Mouse (Mus musculus): ENCODE measurements around the gene Olfr287. TPM values are rescaled to one million over a fixed set of nuclear protein-coding genes. Genes with fewer than 3 reads are reported as not detected.
A peak's percentile ranks its signal among the peaks of the same experiment; 100 is the strongest.

The Olfr287 gene
- polyA plus RNA-seq, 1 experiment, result not detected

DNA sequence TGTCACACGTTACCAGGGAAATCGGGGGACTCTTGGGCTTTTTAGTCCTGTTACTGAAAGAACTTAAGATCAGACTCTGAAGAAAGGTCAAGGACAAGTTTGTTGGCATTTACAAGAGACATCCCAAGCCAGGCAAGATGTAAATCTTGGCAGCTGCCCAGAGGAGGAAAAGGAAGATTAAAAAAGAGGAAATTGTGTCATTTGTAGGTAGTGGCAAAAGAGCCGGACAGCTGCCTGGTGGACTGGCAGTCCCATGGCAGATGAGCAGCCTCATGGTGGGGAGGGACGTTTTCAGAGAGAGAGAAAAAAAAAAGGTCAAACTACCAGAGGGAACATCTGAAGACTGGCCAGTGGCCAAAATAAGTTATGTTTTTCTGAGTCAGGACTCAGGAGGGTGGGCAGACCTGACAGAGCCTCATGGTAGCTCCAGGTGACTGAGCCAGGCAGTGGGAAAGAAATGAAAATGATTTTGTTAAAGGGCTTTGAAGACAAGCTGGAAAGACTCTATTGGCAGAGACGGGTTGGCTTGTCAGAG lies 7.5 kb downstream of the Olfr287 start:
- no peaks in the 10 kb centered on the region for H3K27me3 ChIP-seq (ENCODE audit: control insufficient read depth)
- TF ChIP-seq TAL1 (IDR thresholded peaks at IDR 0.05; ENCODE audit: low read length), result no peak
- TF ChIP-seq GATA1 (IDR thresholded peaks at IDR 0.05; ENCODE audit: low read length), result no peak
- H3K4me3 ChIP-seq (replicated peaks), result no peak overlapping the region
- no peaks in the 10 kb centered on the region for H3K36me3 ChIP-seq (ENCODE audit: control insufficient read depth)
- H3K9me3 ChIP-seq (ENCODE audit: control insufficient read depth, low read length), result no peaks in the 10 kb centered on the region
- no peaks in the 10 kb centered on the region for H3K4me1 ChIP-seq (ENCODE audit: control insufficient read depth)

DNA sequence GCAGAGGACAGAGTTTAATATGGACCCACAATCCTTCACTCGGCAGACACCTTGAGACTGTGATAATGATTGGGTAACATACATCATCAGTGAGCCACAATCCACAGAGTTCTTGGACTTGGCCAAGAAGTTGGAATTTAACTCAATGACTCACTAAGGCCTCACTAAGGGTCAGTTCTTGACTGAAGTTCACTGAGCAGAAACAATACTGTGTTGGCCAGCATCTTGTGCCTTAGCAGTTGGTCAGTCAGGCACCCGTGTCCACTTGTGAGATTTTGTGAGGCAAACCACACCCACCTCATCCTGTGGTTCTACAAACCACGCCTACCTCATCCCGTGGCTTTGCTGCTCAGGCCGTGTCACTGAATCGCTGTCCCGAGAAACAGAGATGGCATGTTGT lies 11.2 kb downstream of the Olfr287 start:
- no peaks in the 10 kb centered on the region for H3K36me3 ChIP-seq (ENCODE audit: control insufficient read depth)
- H3K9me3 ChIP-seq (ENCODE audit: control insufficient read depth, low read length), result no peaks in the 10 kb centered on the region
- no peaks in the 10 kb centered on the region for H3K27me3 ChIP-seq (ENCODE audit: control insufficient read depth)
- TF ChIP-seq TAL1 (IDR thresholded peaks at IDR 0.05; ENCODE audit: low read length), result no peak
- no peak for TF ChIP-seq GATA1 (IDR thresholded peaks at IDR 0.05; ENCODE audit: low read length)
- H3K4me1 ChIP-seq (ENCODE audit: control insufficient read depth), result no peaks in the 10 kb centered on the region
- H3K4me3 ChIP-seq (replicated peaks), result no peak overlapping the region

DNA sequence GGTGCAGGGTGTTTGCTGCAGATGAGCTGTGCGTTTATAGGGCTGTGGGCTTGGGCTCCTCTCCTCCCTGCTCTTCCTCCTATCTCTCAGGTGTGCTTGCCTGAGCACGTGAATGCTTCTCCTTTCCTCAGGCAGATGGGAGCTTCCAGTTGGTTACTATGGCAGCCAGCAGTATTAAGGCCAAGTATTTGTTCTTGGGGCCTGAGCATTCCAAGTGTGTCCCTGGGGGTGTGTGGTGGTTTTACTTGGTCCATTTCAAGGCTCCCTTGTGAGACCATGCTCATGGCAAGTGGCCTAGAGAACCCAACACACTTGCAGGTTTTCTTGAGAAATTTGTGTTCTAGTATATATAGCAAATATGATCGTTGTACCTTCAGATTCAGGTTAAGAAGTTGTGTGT lies 25.4 kb downstream of the Olfr287 start, which contains the start of gene Olfr288:
TSS of gene Olfr288 (minus strand) at position 101 of the 400 bp plus-strand sequence.
- Histone ChIP-seq H3K36me3 (ENCODE audit: control insufficient read depth) (no peaks in the 10 kb centered on the region), H3K4me1 (ENCODE audit: control insufficient read depth) (no peaks in the 10 kb centered on the region), H3K9me3 (ENCODE audit: control insufficient read depth, low read length) (no peaks in the 10 kb centered on the region), H3K27me3 (ENCODE audit: control insufficient read depth) (no peaks in the 10 kb centered on the region; the same call in 1 of the 2 replicates), H3K4me3 (replicated peaks) (no peak within 1 kb of the TSS)
- TF ChIP-seq TAL1 (IDR thresholded peaks at IDR 0.05; ENCODE audit: low read length) (no peak), GATA1 (IDR thresholded peaks at IDR 0.05; ENCODE audit: low read length) (no peak)

DNA sequence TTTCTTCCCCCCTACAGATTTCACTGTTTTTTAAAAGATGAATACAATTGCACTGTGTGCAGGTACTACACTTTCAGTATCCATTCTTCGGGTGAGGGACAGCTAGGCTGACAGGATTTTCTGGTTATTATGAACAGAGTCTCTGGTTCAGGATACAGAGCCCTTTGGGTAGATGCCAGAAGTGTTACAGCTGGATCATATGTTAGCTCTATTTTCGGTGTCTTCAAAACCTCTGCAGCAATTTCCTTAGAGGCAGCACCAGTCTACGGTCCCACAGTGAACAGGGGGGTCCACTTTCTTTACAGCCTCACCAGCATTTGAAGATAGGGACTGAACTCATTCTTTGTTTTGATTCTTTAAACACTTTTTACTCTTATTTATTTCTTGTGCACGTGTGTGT lies 36.4 kb downstream of the Olfr287 start:
- Histone ChIP-seq H3K4me3 (replicated peaks) (no peak overlapping the region), H3K36me3 (ENCODE audit: control insufficient read depth) (no peaks in the 10 kb centered on the region), H3K9me3 (ENCODE audit: control insufficient read depth, low read length) (no peaks in the 10 kb centered on the region), H3K27me3 (ENCODE audit: control insufficient read depth) (peaks cover 27% of the 10 kb centered on the region), H3K4me1 (ENCODE audit: control insufficient read depth) (peaks cover 11% of the 10 kb centered on the region)
- TF ChIP-seq TAL1 (IDR thresholded peaks at IDR 0.05; ENCODE audit: low read length), result no peak
- TF ChIP-seq GATA1 (IDR thresholded peaks at IDR 0.05; ENCODE audit: low read length), result no peak

DNA sequence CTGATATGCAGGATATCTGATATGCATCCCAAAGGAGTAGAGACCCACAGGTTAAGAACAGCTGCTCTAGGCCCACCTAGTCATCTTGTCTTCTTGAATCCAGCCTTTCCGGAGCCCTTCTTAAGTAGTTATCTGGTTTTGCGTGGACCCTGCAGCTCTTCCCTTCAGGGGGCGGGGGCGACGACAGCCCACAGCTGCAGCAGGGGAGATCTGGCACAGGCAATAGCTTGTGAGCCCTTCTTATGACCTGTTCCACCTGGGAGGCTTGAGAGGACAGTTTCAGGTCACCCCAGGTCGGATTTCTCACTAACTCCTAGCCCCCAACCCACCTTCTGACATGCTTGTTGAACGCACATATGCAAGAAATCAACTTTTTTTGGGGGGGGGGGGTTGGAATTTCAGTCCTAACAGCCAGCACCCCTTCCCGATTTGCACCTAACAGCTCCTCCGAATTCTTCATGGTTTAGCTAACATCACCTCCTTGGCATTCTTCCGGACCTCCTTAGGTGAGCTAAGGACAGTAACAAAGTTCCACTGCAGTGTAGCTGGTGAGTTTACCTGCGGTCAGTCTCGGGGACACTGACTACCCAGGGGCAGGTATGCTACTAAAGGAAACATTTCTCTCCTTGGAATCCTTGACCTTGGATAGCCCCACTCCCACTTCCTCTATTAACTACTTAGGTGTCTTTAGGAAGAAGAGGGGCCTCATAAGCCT lies 38.8 kb downstream of the Olfr287 start:
- Histone ChIP-seq H3K27me3 (ENCODE audit: control insufficient read depth) (peaks cover 39% of the 10 kb centered on the region), H3K9me3 (ENCODE audit: control insufficient read depth, low read length) (no peaks in the 10 kb centered on the region), H3K4me3 (replicated peaks) (no peak overlapping the region), H3K36me3 (ENCODE audit: control insufficient read depth) (no peaks in the 10 kb centered on the region), H3K4me1 (ENCODE audit: control insufficient read depth) (peaks cover 11% of the 10 kb centered on the region)
- no peak for TF ChIP-seq TAL1 (IDR thresholded peaks at IDR 0.05; ENCODE audit: low read length)
- no peak for TF ChIP-seq GATA1 (IDR thresholded peaks at IDR 0.05; ENCODE audit: low read length)

DNA sequence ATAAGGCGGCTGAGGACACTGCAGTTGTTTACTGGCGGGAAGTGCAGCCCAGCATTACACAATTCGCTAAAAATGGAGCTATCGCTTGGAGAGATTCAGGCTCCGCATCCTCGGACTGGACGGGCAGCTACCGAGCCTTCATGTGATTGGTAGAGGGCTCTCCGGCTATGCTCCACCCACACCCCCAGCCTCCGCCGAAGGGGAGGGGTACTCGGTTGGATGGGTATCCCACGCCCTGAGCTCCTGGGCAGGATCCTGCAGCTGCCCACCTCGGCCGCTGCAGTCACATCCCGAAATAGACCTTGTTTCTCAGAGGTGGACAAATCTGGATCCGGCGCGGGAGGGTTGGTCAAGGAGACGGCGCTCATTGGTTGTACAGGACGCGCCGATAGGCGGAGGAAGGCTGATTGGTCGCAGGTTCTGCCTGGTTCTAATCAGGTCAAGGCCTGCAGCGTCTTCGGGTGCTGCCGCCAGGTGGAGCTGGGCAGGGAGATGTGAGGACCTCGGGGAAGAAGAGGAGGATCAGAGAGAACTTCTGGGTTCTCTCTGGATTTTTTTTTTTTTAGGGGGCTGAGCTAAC lies 39.6 kb downstream of the Olfr287 start:
- Histone ChIP-seq H3K36me3 (ENCODE audit: control insufficient read depth) (no peaks in the 10 kb centered on the region), H3K9me3 (ENCODE audit: control insufficient read depth, low read length) (no peaks in the 10 kb centered on the region), H3K4me1 (ENCODE audit: control insufficient read depth) (peaks cover 11% of the 10 kb centered on the region), H3K4me3 (replicated peaks) (peak overlapping the region; percentile 61), H3K27me3 (ENCODE audit: control insufficient read depth) (peaks cover 44% of the 10 kb centered on the region)
- TF ChIP-seq GATA1 (IDR thresholded peaks at IDR 0.05; ENCODE audit: low read length) (peak; percentile 44), TAL1 (IDR thresholded peaks at IDR 0.05; ENCODE audit: low read length) (no peak)

DNA sequence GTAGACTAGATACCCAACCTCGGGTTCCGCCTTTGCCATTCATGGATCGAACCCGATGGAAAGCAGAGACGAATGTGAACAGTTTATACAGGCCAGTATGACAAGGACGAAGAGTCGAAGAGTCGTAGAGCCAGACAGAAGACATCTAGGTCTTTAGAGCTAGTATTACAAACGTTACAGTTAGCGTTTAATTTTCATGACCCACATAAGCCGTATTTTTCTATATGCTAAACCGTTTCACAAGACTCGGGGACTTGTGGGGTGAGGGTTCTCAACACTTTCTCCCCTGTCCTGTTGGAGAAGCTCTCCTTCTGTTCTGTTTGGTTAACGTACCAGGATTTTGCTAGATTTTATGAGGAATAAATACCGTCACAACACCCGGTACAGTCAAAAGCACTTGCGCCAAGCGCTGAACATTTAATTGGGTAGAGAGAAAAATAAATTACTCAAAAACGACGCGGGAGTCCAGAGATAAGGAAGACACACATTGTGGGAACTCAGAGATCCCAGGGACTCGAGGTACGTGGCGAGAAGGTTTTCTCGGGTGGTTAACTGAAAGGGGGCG lies 40.2 kb downstream of the Olfr287 start:
- Histone ChIP-seq H3K4me3 (replicated peaks) (peak overlapping the region; percentile 61), H3K9me3 (ENCODE audit: control insufficient read depth, low read length) (no peaks in the 10 kb centered on the region), H3K27me3 (ENCODE audit: control insufficient read depth) (peaks cover 44% of the 10 kb centered on the region), H3K36me3 (ENCODE audit: control insufficient read depth) (no peaks in the 10 kb centered on the region), H3K4me1 (ENCODE audit: control insufficient read depth) (peaks cover 11% of the 10 kb centered on the region)
- TF ChIP-seq TAL1 (IDR thresholded peaks at IDR 0.05; ENCODE audit: low read length) (no peak), GATA1 (IDR thresholded peaks at IDR 0.05; ENCODE audit: low read length) (no peak)

DNA sequence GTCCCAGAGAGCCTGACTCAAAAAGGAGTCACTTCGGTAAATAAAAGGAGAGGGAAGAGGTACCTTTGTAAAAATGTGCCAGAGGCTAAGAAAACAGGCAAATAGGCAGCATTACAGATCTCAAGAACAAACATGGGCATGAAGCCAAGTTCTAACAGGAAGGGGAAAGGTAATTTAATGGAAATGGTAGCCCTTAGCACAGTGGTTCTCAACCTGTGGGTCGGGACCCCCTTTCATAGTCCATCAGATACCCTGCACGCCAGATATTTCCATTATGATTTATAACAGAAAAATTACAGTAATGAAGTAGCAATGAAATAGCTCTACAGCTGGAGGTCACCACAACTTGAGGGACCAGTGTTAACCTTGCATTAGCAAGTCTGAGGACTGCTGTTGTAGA lies 43.5 kb downstream of the Olfr287 start:
- TF ChIP-seq GATA1 (IDR thresholded peaks at IDR 0.05; ENCODE audit: low read length) (no peak), TAL1 (IDR thresholded peaks at IDR 0.05; ENCODE audit: low read length) (no peak)
- Histone ChIP-seq H3K27me3 (ENCODE audit: control insufficient read depth) (peaks cover 53% of the 10 kb centered on the region), H3K36me3 (ENCODE audit: control insufficient read depth) (no peaks in the 10 kb centered on the region), H3K9me3 (ENCODE audit: control insufficient read depth, low read length) (no peaks in the 10 kb centered on the region), H3K4me1 (ENCODE audit: control insufficient read depth) (peaks cover 11% of the 10 kb centered on the region), H3K4me3 (replicated peaks) (no peak overlapping the region)

DNA sequence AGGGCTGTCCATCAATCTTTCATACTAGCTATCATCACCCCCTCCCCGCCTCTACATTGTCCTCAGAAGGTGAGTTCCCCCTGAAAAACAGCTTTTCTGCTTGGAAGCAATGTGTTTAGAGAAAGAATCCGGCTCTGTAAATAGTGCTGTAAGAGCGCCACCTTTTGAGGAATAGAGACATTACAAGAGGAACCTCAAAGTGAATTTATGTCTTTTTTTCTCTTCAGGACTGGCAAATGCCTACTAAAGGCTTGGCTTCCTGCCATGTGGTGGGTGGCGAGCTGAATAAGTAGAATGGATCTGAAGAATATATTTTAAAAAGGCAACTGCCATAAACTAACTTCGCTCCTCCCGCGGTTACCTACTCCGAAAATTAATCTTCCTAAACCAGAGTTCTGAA lies 47.0 kb downstream of the Olfr287 start:
- no peak for TF ChIP-seq GATA1 (IDR thresholded peaks at IDR 0.05; ENCODE audit: low read length)
- TF ChIP-seq TAL1 (IDR thresholded peaks at IDR 0.05; ENCODE audit: low read length), result no peak
- Histone ChIP-seq H3K36me3 (ENCODE audit: control insufficient read depth) (no peaks in the 10 kb centered on the region), H3K4me1 (ENCODE audit: control insufficient read depth) (no peaks in the 10 kb centered on the region), H3K27me3 (ENCODE audit: control insufficient read depth) (peaks cover 56% of the 10 kb centered on the region), H3K9me3 (ENCODE audit: control insufficient read depth, low read length) (no peaks in the 10 kb centered on the region), H3K4me3 (replicated peaks) (no peak overlapping the region)

Data from erythroblast, embryonic 14.5 days (primary cell).